Mouse (Mus musculus) frontal cortex, postnatal 10 days (tissue): Measurements from ENCODE around the gene Lypd8.
A peak's percentile ranks its signal among the peaks of the same experiment; 100 is the strongest.
"Not testable (repeated sequence)": the region's sequence is repeated elsewhere in the genome, so short reads cannot be mapped to it uniquely, and the experiment has no call there.

Experiments used
- DNase-seq, 2 experiments: peaks; one replicate each; pipeline ENCODE4 v3.0.0; 2022; ENCODE audit warnings: low spot score in 2 of 2, mixed read lengths in 1 of 2

Gene Lypd8

DNA sequence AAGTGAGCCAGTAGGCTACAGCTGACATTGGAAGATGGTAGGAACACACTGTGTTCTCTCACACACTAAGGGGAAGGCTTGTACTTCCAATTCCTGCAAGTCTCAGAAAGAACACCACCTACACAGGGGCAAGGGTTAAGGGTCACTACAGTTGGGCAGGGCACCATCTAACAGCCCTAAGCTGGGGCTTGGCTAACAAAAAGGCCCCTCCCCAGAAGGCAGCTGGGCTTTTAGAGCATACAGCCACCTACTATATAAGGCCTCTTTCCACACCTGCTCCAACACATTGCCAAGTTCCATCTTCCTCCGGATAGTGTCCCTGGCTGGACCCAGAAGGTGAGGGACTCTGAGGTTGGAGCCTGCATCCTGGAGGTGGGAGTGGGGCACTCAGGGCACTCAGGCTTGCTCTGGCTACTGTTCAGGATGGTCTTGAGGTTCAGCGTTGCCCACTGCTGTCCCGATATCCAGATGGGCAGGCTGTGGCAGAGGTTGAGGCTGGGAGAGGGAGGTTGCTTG, at the start of gene Lypd8:
Lypd8 (plus strand) TSS at position 281 of the 516 bp plus-strand sequence.
- DNase-seq: no peak

DNA sequence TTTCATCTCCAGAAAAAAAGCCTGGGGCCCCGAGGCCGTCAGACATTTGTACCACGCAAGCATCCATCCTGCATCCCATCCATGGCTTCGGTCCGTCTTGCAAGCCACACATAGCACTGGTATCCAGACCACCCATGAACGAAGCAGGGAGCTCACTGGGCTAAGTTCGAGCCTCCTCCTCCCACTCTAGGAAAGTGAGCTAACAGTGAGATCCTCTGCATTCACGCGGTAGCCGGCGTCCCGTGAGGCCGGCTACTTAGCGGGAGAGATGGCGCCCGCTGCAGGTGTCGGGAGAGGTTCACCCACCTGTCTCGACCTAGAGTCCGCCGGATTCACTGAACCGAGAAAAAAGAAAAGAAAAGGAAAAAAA, 49.0 kb upstream of the Lypd8 start:
- DNase-seq: peak in 1 of 2 experiments; percentile 44

DNA sequence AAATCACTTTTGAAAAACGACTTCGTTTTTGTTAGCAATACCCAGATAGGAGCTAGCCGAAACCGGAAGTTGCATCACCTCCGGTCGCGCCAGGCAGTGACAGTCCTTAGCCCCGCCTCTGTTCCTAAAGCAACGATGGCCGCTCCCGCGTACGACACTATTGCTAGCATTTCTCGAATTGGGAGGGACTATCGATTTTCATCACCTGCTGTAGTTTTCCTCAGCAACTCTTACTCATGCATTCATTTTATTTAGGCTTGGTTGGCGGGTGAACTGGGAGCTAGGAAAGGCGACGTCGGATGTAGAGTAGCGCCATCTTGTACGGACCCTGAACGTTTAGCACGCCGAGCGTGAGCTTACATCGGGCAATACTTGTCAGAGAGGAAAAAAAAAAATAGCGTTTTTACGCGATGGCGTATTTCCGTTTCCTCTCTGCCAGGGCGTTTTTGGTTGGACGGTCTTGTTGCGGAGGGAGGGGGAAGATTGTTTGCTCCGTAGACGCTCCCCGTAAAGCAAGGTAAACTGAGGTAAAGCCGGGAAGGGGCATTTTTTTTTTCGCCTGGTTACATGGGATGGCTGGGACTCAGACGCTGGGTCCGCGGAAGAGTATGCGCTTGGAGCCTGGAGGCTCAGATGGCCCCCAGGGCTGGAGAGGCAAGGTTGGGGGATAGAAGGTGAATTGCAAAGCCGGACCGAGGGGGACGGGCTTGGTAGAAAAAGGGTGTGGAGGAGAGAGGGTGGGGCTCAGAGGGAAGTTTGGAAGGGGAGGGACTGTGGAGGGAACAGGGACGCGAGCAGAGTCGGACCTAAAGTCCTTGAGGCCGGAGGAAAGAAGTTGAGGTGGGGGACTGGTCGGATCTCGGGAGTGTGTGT, 48.3 kb upstream of the Lypd8 start, which contains the start of the genes Zfp672 and Sh3bp5l:
Zfp672 (minus strand) TSS at position 64 of the 873 bp plus-strand sequence.
Sh3bp5l (plus strand) TSS at position 449 of the 873 bp plus-strand sequence.
- DNase-seq: peak; percentile 86 to 87

DNA sequence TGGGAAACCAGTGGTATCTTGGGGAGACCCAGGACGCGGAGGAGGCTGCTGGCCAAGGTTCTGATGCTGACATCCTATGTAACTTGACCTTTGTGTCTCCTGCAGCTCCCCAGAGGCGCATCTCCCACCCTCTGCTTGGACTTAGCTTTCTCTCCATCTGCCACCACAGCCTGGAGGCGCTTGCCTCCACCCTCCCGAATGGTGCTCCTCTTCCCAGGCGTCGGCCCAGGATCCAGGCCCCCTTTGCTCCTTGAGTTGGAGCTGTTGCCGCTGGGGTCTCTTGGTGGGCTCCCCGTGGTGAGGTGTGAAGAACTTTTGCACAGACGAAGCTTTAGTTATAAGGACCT, 47.7 kb upstream of the Lypd8 start:
- no peak for DNase-seq

GRCm38 (mm10) chr11:58331546-58331945, 47.3 kb upstream of the Lypd8 start:
- no peak for DNase-seq

DNA sequence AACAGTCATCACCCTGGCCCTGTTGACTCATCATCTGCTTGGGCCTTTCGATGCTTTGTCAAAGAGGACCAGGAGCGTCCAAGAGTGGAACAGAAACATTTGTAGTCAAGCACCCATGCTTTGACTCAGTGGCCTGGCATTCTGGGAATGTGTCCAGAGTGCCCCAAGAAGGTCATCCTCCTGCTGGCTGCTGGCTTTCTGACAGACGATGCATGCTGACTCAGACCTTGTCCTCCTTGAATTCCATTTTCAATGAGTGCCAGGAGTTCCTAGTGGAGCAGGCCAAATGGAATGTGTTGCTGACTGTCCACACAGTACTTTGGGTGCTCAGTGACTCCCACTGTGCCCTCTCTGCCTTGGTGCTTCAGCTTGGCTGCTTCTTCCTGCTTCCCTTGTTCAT, 44.1 kb upstream of the Lypd8 start:
- DNase-seq: no peak

GRCm38 (mm10) chr11:58346745-58347144, 32.1 kb upstream of the Lypd8 start:
- no peak for DNase-seq

DNA sequence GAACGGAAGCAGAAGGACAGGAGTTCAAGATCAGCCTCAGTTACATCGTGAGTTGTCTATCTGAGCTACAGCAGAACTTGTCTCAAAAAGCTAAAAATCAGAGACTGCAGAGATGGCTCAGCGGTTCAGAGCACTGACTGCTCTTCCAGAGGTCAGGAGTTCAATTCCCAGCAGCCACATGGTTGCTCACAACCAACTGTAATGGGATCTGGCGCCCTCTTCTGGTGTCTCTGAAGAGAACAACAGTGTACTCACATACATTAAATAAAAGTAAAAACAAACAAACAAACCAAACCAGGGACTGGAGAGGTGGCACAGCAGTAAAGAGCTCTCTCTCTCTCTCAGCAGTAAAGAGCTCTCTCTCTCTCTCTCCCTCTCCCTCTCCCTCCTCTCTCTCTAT, 28.2 kb upstream of the Lypd8 start:
- no peak for DNase-seq

- DNase-seq: no peak
Measured at GRCm38 (mm10) chr11:58351179-58351578, 27.7 kb upstream of the Lypd8 start.

- no peak for DNase-seq
Measured at GRCm38 (mm10) chr11:58352681-58353548, 25.9 kb upstream of the Lypd8 start.

DNA sequence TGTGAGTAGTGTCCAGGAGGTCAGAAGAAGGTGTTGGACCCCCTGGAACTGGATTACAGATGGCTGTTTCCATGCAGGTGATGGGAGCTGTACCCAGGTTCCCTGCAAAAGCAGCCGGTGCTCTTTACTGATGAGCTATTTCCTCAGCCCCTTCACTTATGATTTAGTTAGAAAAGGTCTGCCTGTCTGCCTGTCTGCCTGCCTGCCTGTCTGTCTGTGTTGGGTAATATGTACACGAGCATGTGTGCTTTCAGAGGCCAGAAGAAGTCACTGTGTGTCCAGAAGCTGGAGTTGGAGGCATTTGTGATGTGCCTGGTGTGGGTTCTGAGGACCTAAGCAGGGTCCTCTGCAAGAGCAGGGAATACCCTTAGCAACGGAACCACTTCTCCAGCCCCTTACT, 25.1 kb upstream of the Lypd8 start:
- no peak for DNase-seq

GRCm38 (mm10) chr11:58354476-58354875, 24.4 kb upstream of the Lypd8 start:
- no peak for DNase-seq

- DNase-seq: no peak
Measured at GRCm38 (mm10) chr11:58354927-58355326, 23.9 kb upstream of the Lypd8 start.

DNA sequence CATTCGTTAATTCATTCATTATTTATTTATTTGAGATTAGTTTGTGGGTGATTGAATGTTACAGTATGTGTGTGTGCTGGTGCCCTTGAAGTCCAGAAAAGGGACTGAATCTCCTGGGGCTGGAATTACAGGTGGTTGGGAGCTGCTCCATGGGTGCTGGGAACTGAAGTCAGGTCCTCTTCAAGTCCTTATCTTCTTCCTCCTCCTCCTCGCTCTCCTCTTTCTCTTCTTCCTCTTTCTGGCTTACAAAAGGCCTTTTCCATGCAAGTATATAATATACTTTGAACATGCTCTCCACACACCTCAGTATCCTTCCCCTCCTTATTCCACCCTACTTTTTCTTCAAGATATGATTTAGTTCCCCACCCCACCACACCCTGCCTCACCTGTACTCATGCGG, 21.8 kb upstream of the Lypd8 start:
- DNase-seq: no peak

DNA sequence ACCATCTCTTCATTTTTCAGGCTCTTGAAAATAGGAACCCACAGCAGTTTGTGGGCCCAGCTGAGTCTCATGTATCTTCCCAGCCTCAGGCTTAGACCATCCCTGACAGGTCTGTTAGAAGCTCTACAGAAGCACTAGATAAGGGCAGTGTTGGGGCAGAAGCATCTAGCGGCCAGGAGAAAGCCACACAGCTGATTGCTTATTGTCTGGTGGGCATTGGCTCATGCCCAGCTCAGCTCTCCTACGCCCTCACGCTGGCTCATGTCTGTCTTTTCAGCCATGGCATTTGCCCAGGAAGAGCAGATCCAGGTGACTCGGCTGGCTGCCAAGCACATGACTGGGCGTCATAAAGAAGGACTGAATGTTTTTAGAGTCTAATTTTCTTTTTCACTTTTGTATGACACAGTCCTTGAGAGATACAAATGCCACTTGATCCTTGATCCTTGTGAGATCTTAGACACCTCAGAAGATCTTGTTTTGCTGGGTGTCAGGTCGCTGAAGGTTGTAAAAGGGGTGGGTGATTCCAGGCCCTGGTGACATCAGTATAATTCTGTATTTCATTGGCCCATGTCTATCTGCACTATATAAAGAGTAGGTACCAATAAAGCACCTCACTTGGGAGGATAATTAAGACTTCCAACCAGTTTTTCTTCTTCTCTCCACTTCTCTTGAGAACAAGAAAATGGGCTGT, 20.9 kb upstream of the Lypd8 start:
- DNase-seq: no peak

GRCm38 (mm10) chr11:58362562-58362961, 16.3 kb upstream of the Lypd8 start:
- DNase-seq: not testable (repeated sequence)

DNA sequence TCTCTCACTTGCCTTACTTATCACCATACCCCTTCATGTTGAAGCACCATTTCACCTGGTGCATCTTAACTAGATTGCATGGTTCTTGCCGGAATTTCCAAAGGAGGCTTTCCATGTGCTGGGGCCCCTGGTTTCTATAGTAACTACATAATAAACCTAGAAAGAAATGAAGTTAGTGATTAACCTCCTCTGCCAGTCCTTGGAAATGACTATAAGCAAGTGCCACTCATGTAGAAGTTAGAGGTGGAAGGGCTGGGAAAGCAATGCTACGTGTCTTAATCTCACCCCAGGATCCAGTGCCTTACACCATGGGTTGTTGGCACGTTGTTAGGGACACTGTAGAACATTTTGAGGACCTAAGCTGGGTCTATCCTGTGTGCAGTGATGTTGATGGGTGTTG, 14.4 kb upstream of the Lypd8 start:
- no peak for DNase-seq

DNA sequence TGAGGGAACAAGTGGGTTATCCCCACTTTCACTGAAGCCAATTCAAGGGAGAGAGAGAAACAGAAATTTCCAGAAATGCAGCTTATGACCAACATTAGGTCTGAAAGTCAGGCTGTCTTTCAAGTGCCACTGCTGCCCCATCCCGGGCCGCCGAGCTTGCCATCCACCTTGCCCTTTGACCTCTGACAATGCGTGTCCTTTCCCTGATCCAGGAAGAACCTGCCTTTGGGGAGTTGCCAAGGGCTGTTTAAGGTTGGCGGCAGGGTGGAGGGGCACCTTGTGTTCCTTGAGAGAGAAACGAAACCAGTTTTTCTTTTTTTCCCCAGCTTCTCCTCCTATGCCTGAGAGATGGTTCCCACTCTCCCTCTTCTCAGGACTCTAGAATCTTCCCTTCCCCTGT, 12.7 kb upstream of the Lypd8 start:
- not testable (repeated sequence) for DNase-seq

GRCm38 (mm10) chr11:58377273-58377672, 1.6 kb upstream of the Lypd8 start:
- no peak for DNase-seq

- DNase-seq: no peak
Measured at GRCm38 (mm10) chr11:58377686-58378085, 1.2 kb upstream of the Lypd8 start.

DNA sequence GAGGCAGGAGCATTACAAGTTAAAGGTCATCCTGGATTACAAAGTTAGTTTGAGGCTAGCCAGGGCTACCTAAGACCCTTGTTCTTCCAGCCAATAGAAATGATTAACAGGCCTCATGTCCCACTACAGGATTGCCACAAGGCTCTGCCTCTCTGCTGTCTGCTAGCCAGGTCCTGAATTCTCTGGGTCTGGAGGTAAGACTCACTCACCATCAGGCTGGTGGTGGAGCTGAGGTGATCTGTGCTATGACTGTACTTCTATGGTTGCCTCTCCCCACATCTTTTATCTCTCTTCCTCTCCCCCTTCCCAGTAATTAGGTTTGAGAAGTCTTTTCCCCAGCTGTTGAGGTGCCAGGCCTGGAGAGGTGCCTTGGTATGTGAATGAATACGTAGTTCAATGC, 673 bp downstream of the Lypd8 start:
- no peak for DNase-seq

GRCm38 (mm10) chr11:58382471-58382870, 3.6 kb downstream of the Lypd8 start:
- DNase-seq: no peak
